Mouse (Mus musculus): ENCODE data around the gene Rnf26.

Gene Rnf26

DNA sequence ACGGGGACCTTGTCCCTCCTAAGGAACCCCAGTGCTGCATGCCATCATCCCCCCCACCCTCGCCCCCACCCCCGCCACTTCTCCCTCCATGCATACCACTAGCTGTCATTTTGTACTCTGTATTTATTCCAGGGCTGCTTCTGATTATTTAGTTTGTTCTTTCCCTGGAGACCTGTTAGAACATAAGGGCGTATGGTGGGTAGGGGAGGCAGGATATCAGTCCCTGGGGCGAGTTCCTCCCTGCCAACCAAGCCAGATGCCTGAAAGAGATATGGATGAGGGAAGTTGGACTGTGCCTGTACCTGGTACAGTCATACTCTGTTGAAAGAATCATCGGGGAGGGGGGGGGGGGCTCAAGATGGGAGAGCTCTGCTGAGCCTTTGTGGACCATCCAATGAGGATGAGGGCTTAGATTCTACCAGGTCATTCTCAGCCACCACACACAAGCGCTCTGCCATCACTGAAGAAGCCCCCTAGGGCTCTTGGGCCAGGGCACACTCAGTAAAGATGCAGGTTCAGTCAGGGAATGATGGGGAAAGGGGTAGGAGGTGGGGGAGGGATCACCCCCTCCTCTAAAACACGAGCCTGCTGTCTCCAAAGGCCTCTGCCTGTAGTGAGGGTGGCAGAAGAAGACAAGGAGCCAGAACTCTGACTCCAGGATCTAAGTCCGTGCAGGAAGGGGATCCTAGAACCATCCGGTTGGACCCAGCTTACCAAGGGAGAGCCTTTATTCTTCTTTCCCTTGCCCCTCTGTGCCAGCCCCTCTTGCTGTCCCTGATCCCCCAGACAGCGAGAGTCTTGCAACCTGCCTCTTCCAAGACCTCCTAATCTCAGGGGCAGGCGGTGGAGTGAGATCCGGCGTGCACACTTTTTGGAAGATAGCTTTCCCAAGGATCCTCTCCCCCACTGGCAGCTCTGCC, 65.5 kb downstream of the Rnf26 start:
- DNase-seq (ENCODE audit: low read depth, low spot score): no peak

DNA sequence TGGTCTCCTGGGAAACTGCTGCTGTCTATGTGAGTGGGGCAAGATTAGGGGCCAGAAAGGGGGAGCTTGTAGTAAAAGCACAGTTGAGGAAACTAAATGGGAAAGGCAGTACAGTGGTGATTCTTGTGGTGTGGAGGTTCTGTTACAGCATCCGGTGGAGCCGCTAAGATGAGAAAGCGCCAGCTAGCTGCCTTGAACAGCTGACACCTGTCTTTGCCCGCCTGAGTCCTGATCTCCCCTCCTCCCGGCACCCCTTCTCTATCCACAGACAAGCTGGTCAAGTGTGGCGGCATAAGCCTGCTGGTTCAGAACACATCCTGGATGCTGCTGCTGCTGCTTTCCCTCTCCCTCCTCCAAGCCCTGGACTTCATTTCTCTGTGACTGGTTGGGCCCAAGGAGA, 66.2 kb downstream of the Rnf26 start:
- peak; percentile 25 for DNase-seq (ENCODE audit: low read depth, low spot score)

DNA sequence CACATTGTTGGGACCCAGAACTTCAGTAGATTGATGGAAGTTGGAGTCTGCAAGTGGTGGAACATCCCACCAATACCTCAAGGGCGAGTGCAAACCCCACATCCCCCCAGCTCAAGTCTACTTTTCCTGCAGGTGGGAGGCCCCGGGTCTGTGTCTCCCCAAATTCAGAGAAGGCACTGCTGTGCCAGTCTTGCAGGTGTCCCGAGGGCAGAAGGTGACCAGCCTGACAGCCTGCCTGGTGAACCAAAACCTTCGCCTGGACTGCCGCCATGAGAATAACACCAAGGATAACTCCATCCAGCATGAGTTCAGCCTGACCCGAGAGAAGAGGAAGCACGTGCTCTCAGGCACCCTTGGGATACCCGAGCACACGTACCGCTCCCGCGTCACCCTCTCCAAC, 66.9 kb downstream of the Rnf26 start:
- DNase-seq (ENCODE audit: low read depth, low spot score): no peak

DNA sequence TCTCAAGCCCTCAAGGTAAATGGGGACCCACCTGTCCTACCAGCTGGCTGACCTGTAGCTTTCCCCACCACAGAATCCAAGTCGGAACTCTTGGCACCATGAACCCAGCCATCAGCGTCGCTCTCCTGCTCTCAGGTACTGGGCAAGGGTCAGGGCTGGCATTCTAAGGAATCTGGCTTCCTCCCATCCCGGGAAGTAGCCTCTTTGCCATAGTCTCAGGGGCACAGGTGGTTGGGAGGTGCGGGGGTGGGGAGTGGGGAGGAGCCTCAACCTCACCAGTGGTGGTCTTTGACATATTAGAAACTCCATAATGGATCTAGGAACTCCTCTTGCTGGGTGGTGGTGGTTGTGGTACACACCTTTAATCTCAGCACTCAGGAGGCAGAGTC, 67.4 kb downstream of the Rnf26 start:
- no peak for DNase-seq (ENCODE audit: low read depth, low spot score)
